Mouse (Mus musculus) spleen, adult 2 months (tissue): ENCODE measurements at regions not wholly inside any gene's neighbourhood (a gene's known extent, or its start where the extent isn't known, plus 50 kb on each side); places are given as distances from the start of the nearest gene placed in this dataset.

Experiments
- DNase-seq, 2 experiments: peaks; one replicate each; pipeline versions ENCODE4 v3.0.0 to v3.0.0-alpha.2; 2012 to 2021; ENCODE audit warnings: low spot score in 2 of 2, low read depth in 1 of 2
- H3K27ac ChIP-seq: fragments of 200-500 bp; 2 replicates; pipeline ENCODE4 v1.5.1; 2012; ENCODE audit warnings: low read length, inconsistent platforms; ENCODE audit not compliant: insufficient read depth
- H3K27me3 ChIP-seq: fragments of 200-500 bp; 2 replicates; pipeline ENCODE4 v1.6.1; 2012; ENCODE audit warnings: mild to moderate bottlenecking, moderate library complexity, low read length, inconsistent platforms; ENCODE audit not compliant: control insufficient read depth, insufficient read depth
- H3K36me3 ChIP-seq: fragments of 200-500 bp; 2 replicates; pipeline ENCODE4 v1.6.1; 2012; ENCODE audit warnings: mild to moderate bottlenecking, low read length, inconsistent platforms; ENCODE audit not compliant: control insufficient read depth, insufficient read depth
- H3K4me1 ChIP-seq: fragments of 200-500 bp; 2 replicates; pipeline ENCODE4 v1.6.1; 2011; ENCODE audit warnings: inconsistent platforms; ENCODE audit not compliant: control insufficient read depth, insufficient read depth, insufficient read length
- H3K4me3 ChIP-seq: fragments of 200-500 bp; 2 replicates; pipeline ENCODE4 v1.5.1; 2011; ENCODE audit warnings: mild to moderate bottlenecking, inconsistent platforms; ENCODE audit not compliant: insufficient read depth, insufficient read length; ENCODE audit errors: extremely low read depth
- CTCF ChIP-seq: fragments of 200-500 bp; IDR thresholded peaks from 2 replicates; pipeline ENCODE4 v1.5.1; 2011; ENCODE audit warnings: mild to moderate bottlenecking, inconsistent platforms; ENCODE audit not compliant: insufficient read depth, insufficient read length, insufficient replicate concordance; ENCODE audit errors: extremely low read depth
- POLR2A ChIP-seq: fragments of 200-500 bp; IDR thresholded peaks from 2 replicates; pipeline ENCODE4 v1.6.1; 2011; ENCODE audit warnings: low read depth, low read length, inconsistent platforms
- WGBS: fragments of 180-500 bp; shearing (Covaris S2); methylation state at CpG from one replicate; pipeline ENCODE4 v1.1.7; 2018; 5-methylcytosine and 5-hydroxymethylcytosine counted together

DNA sequence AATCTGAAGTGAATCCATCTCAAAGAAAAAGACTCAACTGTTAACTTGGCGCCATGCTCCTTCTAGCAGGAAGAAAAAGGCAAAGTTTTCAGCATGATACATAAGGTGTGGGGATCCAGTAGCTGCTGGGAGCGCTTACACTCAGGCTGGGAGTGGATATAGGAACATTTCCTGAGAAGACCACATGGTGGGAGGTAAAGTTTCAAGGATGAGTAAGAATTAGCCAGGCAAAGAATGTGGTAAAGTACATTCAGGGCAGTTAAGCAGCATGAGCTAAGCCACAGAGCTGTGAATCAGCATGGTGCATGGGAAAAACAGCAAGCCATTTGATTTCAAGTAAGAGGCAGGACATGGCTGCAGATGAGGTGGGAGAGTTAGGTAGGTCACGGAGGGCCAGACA lies 226.3 kb downstream of the Rergl start:
- TF ChIP-seq CTCF (no peak), POLR2A (no peak)
- H3K27ac ChIP-seq, result no peak overlapping the region
- 77% methylated on average over 3 of the region's 3 CpGs for WGBS
- H3K27me3 ChIP-seq, result no peaks in the 10 kb centered on the region
- no peak for DNase-seq
- H3K4me3 ChIP-seq, result no peak overlapping the region
- no peaks in the 10 kb centered on the region for H3K36me3 ChIP-seq
- no peaks in the 10 kb centered on the region for H3K4me1 ChIP-seq

DNA sequence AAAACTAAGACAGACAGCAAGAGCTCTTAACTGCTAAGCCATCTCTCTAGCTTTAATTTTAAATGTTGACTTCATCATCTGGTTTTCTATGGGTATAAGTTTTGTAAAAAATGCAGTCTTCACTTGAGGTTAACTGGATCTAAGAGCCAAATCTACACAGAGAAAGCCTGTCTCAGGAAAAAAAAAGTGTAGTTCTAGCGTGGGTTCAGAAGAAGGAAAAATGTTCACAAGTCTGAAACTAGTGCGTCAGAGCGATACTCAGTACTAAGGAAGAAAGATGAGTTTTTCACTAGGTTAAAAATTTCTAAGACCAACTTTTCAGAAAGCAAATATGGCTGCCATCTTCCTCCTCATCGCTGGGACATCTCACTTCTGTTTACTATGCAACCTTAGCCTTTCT lies 248.1 kb downstream of the Rergl start:
- no peak for TF ChIP-seq POLR2A
- no peaks in the 10 kb centered on the region for H3K4me1 ChIP-seq
- DNase-seq, result no peak
- H3K36me3 ChIP-seq, result no peaks in the 10 kb centered on the region
- H3K4me3 ChIP-seq, result no peak overlapping the region
- no peaks in the 10 kb centered on the region for H3K27me3 ChIP-seq
- WGBS, result 89% methylated on average over 4 of the region's 4 CpGs
- no peak overlapping the region for H3K27ac ChIP-seq

GRCm38 (mm10) chr6:139248920-139249547 lies 252.7 kb downstream of the Rergl start:
- TF ChIP-seq POLR2A, result no peak
- TF ChIP-seq CTCF, result peak; percentile 4; the same call in 1 of the 2 replicates
- Histone ChIP-seq H3K27me3 (no peaks in the 10 kb centered on the region), H3K27ac (no peak overlapping the region), H3K4me1 (no peaks in the 10 kb centered on the region), H3K36me3 (no peaks in the 10 kb centered on the region), H3K4me3 (no peak overlapping the region)
- 41% methylated on average over 11 of the region's 11 CpGs for WGBS
- no peak for DNase-seq

- Histone ChIP-seq H3K4me3 (no peak overlapping the region), H3K36me3 (no peaks in the 10 kb centered on the region), H3K27me3 (no peaks in the 10 kb centered on the region), H3K27ac (no peak overlapping the region), H3K4me1 (no peaks in the 10 kb centered on the region)
- WGBS, result 78% methylated on average over 1 of the region's 1 CpGs
- DNase-seq, result no peak
- TF ChIP-seq CTCF, result no peak
- no peak for TF ChIP-seq POLR2A
These were observed 275.6 kb downstream of the Rergl start for GRCm38 (mm10) chr6:139226127-139226526.

GRCm38 (mm10) chr6:139214488-139214887 lies 287.3 kb downstream of the Rergl start:
- WGBS, result 75% methylated on average over 3 of the region's 3 CpGs
- no peaks in the 10 kb centered on the region for H3K36me3 ChIP-seq
- DNase-seq, result no peak
- no peaks in the 10 kb centered on the region for H3K4me1 ChIP-seq
- no peak overlapping the region for H3K27ac ChIP-seq
- H3K4me3 ChIP-seq, result no peak overlapping the region
- no peak for TF ChIP-seq POLR2A
- TF ChIP-seq CTCF, result no peak
- no peaks in the 10 kb centered on the region for H3K27me3 ChIP-seq

DNA sequence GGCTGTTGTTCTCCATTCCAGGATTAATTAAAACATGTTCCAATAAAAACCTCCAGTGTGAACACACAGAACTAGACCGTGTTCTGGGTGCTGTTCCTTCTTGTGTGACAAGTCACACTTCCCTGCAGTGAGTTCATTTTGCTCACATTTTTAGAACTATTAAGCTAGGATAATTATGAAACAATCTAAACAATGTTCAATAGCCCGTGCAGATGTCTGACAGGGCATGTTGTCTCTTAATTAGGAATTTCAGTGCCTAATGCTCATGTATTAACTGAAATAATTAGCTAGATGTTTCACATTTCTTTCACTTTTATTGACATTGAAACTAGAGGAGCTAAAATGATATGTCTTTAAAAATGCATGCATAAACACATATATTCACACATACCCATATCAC lies 291.5 kb downstream of the Rergl start:
- TF ChIP-seq POLR2A (no peak), CTCF (no peak)
- no peak for DNase-seq
- Histone ChIP-seq H3K4me3 (no peak overlapping the region), H3K27me3 (no peaks in the 10 kb centered on the region), H3K27ac (no peak overlapping the region), H3K4me1 (no peaks in the 10 kb centered on the region), H3K36me3 (no peaks in the 10 kb centered on the region)
- WGBS, result 78% methylated on average over 2 of the region's 2 CpGs

DNA sequence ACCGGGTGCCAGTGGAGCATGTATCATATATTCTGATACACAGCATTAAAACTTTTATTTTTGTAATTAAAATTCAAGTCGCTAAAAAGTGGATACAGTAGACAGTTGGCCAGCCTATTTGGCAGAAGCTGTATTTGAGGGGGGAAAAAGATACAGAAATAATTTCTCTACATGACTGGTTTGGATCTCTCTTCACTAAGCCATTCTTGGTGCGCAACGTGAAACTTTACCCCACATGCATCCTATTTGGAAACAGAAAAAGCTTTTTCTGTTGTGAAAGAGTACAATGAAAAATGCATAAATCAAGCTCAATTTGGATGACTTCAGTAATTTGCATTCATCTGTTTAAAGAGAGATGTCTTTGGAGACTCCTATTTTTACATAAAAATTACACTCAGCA lies 303.2 kb downstream of the Rergl start:
- Histone ChIP-seq H3K4me1 (no peaks in the 10 kb centered on the region), H3K27me3 (no peaks in the 10 kb centered on the region), H3K4me3 (no peak overlapping the region), H3K27ac (no peak overlapping the region), H3K36me3 (no peaks in the 10 kb centered on the region)
- DNase-seq, result no peak
- TF ChIP-seq CTCF, result no peak
- no peak for TF ChIP-seq POLR2A
- whole genome bisulfite sequencing, result 84% methylated on average over 4 of the region's 4 CpGs

- DNase-seq, result no peak
- Histone ChIP-seq H3K4me1 (no peaks in the 10 kb centered on the region), H3K36me3 (no peaks in the 10 kb centered on the region), H3K4me3 (no peak overlapping the region), H3K27me3 (no peaks in the 10 kb centered on the region), H3K27ac (no peak overlapping the region)
- 76% methylated on average over 8 of the region's 8 CpGs for WGBS
- TF ChIP-seq POLR2A, result no peak
- TF ChIP-seq CTCF, result no peak
These were observed 315.3 kb downstream of the Rergl start for GRCm38 (mm10) chr6:139186431-139186830.
